Mouse (Mus musculus) ovary, adult 10 weeks (tissue): ENCODE measurements around the gene Cyp4a12a. TPM values are rescaled to one million over a fixed set of nuclear protein-coding genes. Genes with fewer than 3 reads are reported as not detected.

Experiments
- polyA plus RNA-seq: library from polyadenylated mRNA; stranded (reverse); fragments of 350-450 nt; fragmentation: Illumina TruSeq; extraction: RNeasy Lipid Tissue Mini Kit (QIAGEN cat#74804); gene quantifications from one replicate; pipeline ENCODE4 v1.2.3, GENCODE M21; 2014

The Cyp4a12a gene
- not detected for polyA plus RNA-seq

GRCm38 (mm10) chr4:115298746-115299145 is at the start of gene Cyp4a12a:
TSS of gene Cyp4a12a (plus strand) at chr4:115299046.

Other genes starting within 250 kb of the Cyp4a12a start
- 2.4 TPM for gene Tal1, start 242.6 kb upstream of the Cyp4a12a start, polyA plus RNA-seq
- gene Pdzk1ip1, start 210.3 kb upstream of the Cyp4a12a start, polyA plus RNA-seq: not detected
- not detected for gene Cyp4x1, start 164.8 kb upstream of the Cyp4a12a start, polyA plus RNA-seq
- not detected for gene Cyp4a29, start 57.0 kb upstream of the Cyp4a12a start, polyA plus RNA-seq
- gene Cyp4a12b, start 112.6 kb downstream of the Cyp4a12a start, polyA plus RNA-seq: not detected
- not detected for gene Cyp4a30b, start 153.6 kb downstream of the Cyp4a12a start, polyA plus RNA-seq
- gene Cyp4a14, start 197.1 kb downstream of the Cyp4a12a start, polyA plus RNA-seq: not detected
- gene Cyp4a10, start 219.2 kb downstream of the Cyp4a12a start, polyA plus RNA-seq: 0.51 TPM